Mouse (Mus musculus) cortical plate, adult 2 months (tissue): ENCODE data around the gene Prkacb.
A peak's percentile ranks its signal among the peaks of the same experiment; 100 is the strongest.

Source experiments
- CTCF ChIP-seq: fragments of 200-500 bp; IDR thresholded peaks from 2 replicates; pipeline ENCODE4 v1.5.1; 2011; ENCODE audit warnings: mild to moderate bottlenecking, control low read depth, low read length; ENCODE audit not compliant: insufficient read depth; ENCODE audit errors: extremely low read depth
- POLR2A ChIP-seq: fragments of 200-500 bp; IDR thresholded peaks from 2 replicates; pipeline ENCODE4 v1.6.1; 2011; ENCODE audit warnings: mild to moderate bottlenecking, low read length, control low read depth; ENCODE audit not compliant: insufficient read depth; ENCODE audit errors: extremely low read depth

DNA sequence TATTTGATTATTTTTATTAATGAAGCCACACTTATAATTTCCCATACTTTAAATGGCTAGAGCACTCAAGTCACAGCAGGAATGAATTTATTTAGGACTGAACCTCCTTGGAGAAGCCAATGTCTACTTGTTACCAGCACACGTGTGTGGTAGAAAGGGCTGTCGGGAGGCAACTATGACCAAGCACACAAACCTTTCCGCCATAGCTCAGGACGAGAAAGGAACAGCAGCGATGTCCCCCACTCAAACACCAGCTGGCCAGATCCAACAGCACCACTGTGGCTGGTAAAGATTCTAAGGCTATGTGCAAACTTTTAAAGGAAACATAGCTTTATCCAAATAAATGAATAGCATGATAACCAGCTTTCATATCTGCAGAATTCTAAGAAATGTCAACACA lies 44.4 kb downstream of the Prkacb start:
- TF ChIP-seq POLR2A, result peak; percentile 65
- TF ChIP-seq CTCF, result no peak
